Mouse (Mus musculus) monocyte, adult 2 months (primary cell): ENCODE data around the gene Sugp1.

Source experiments
- DNase-seq, 2 experiments: peaks; one replicate each; pipeline ENCODE4 v3.0.0; 2022; ENCODE audit warnings: low spot score in 2 of 2, low read depth in 1 of 2

The Sugp1 gene

GRCm38 (mm10) chr8:70111192-70111795 is 68.7 kb downstream of the Sugp1 start:
- DNase-seq = no peak

- no peak for DNase-seq
These were observed 69.9 kb downstream of the Sugp1 start for GRCm38 (mm10) chr8:70112401-70113016.

GRCm38 (mm10) chr8:70114488-70114887 is 71.9 kb downstream of the Sugp1 start:
- DNase-seq = no peak

GRCm38 (mm10) chr8:70114892-70115291 is 72.3 kb downstream of the Sugp1 start:
- DNase-seq = no peak

- no peak for DNase-seq
These were observed 75.0 kb downstream of the Sugp1 start for GRCm38 (mm10) chr8:70117611-70118010.

GRCm38 (mm10) chr8:70118726-70119700 is 76.4 kb downstream of the Sugp1 start:
- DNase-seq = no peak

GRCm38 (mm10) chr8:70120667-70121066 is 78.1 kb downstream of the Sugp1 start, which contains the start of gene Ncan:
Gene Ncan (minus strand): TSS chr8:70120873.
- no peak for DNase-seq
